Mouse (Mus musculus) heart, adult 2 months (tissue): ENCODE measurements at regions not wholly inside any gene's neighbourhood (a gene's known extent, or its start where the extent isn't known, plus 50 kb on each side); places are given as distances from the start of the nearest gene placed in this dataset.

Experiments
- CTCF ChIP-seq: fragments of 200-600 bp; IDR thresholded peaks from 2 replicates; pipeline ENCODE4 v1.8.1; 2022; ENCODE audit warnings: antibody characterized with exemption, mild to moderate bottlenecking, moderate library complexity
- POLR2A ChIP-seq: fragments of 200-500 bp; IDR thresholded peaks from 2 replicates; pipeline ENCODE4 v1.6.1; 2011; ENCODE audit warnings: mild to moderate bottlenecking, low read depth, low read length, control low read depth; ENCODE audit not compliant: insufficient read depth

- no peak for TF ChIP-seq POLR2A
- TF ChIP-seq CTCF: peak; percentile 88
Measured at GRCm38 (mm10) chr1:73274480-73274879, 258.8 kb upstream of the Tnp1 start.
